Mouse (Mus musculus): Measurements from ENCODE around the gene Duoxa1. TPM values are rescaled to one million over a fixed set of nuclear protein-coding genes. Genes with fewer than 3 reads are reported as not detected.
"Not testable (repeated sequence)": the region's sequence is repeated elsewhere in the genome, so short reads cannot be mapped to it uniquely, and the experiment has no call there.

The Duoxa1 gene
- total RNA-seq, 2 experiments from 2014 or later = 0.21 to 0.39 TPM

DNA sequence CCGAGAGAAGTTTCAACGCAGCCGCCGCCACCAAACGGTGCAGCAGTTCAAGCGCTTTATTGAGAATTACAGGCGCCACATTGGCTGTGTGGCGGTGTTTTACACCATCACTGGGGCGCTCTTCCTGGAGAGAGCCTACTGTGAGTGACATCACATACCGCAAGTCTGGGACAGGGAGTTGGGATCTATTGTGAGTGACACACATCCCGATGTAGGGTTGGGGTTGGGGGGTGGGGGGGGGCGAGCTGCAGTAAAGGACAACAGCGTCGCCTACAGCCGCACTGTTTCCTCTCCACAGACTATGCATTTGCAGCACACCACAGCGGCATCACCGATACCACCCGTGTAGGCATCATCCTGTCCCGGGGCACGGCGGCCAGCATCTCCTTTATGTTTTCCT, 23.8 kb upstream of the Duoxa1 start:
- no peak for DNase-seq (ENCODE audit: extremely low spot score in 1 of 2, low spot score in 2 of 2)
- intact Hi-C loops (cut with DNase I) = no loop called here

DNA sequence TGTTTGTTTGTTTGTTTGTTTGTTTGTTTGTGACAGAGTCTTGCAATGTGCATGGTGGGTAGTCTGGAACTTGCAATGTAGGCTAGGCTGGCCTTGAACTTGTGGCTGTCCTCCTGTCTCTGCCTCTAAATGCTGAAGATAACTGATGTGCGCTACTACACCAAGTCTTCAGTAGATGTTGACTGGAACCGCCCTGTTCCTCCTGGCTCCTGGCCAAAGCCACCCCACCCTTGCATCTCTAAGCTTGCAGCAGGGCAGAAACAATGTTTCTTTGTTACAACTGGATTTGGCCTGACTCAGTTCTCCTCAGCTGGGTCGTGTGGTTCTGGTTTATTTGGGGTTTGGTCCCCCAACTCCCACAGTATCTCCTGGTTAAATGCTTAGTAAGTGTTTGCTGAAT, 20.6 kb upstream of the Duoxa1 start:
- intact Hi-C loops (cut with DNase I) = no loop called here
- peak in 1 of 2 experiments; percentile 51 for DNase-seq (ENCODE audit: extremely low spot score in 1 of 2, low spot score in 2 of 2)

DNA sequence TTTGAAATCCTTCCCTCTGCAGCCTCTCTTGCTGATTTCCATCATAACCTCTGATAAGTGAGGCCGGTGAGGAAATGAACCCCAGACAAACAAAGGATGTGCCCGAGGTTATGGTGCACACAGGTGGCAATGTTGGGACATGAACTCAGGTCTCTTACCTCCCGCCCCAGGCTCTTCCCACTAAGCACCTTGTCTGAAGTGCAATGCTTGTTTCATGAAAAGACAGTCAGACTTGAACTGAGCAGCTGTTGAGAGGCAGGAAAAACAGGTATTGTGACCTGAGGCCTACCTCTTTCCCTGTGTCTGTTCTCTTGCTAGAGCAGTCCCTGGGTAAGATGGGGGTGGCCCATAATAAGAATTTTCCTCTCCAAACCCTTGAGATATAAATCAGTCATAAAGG, 18.7 kb upstream of the Duoxa1 start:
- intact Hi-C loops (cut with DNase I) = no loop called here
- DNase-seq (ENCODE audit: extremely low spot score in 1 of 2, low spot score in 2 of 2) = no peak

DNA sequence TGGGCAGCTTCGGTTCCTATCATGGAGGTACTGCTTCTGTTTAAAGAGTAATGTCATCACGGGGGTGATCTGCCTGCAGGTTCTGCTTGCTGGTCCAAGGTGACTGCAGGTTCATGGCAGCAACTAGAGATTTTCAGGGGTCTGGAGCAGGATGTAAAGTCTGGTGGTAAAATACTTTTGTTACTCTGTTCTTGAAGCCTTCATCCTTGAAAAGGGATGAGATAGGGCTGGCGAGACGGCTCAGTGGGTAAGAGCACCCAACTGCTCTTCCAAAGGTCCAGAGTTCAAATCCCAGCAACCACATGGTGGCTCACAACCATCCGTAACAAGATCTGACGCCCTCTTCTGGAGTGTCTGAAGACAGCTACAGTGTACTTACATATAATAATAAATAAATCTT, 16.8 kb upstream of the Duoxa1 start:
- DNase-seq (ENCODE audit: extremely low spot score in 1 of 2, low spot score in 2 of 2); intact Hi-C loops (cut with DNase I): not testable (repeated sequence)

DNA sequence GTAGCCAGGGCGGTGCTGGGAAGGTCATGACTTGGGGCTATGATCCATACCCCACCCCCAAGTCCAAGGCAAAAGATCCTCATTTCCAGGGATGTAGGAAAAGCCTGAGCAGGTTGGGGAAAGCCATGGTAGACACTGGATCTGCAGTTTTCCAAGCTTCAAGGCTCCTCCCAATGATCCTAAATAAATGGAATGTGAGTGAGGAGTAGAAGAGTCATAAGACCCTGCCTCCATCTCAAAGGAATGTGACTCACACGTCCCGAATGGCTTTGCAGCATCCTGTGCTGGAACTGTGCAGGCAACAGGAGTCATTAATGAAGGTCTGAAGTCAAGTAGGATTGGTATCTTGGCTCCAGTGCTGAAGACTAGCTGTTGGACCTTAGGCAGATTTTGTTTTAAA, 14.5 kb upstream of the Duoxa1 start:
- intact Hi-C loops (cut with DNase I) = no loop called here
- no peak for DNase-seq (ENCODE audit: extremely low spot score in 1 of 2, low spot score in 2 of 2)

DNA sequence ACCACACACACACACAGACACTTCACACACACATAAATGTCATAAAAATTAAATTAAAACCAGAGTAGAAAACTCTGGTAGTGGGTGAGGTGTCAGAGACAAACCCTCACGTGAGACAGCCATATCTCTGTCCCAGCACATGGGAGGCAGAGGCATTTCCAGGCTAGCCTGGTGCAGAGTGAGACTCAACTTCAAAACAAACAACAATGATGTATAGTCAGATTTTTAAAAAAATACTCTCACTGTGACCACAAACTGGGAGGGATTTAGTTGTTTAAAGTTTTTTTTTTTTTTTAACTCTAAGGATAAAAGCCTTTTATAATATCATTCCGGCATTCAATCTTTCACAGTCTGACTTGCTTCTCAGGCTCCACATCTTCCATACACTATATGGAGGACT, 11.8 kb upstream of the Duoxa1 start:
- intact Hi-C loops (cut with DNase I) = no loop called here
- DNase-seq (ENCODE audit: extremely low spot score in 1 of 2, low spot score in 2 of 2) = no peak

DNA sequence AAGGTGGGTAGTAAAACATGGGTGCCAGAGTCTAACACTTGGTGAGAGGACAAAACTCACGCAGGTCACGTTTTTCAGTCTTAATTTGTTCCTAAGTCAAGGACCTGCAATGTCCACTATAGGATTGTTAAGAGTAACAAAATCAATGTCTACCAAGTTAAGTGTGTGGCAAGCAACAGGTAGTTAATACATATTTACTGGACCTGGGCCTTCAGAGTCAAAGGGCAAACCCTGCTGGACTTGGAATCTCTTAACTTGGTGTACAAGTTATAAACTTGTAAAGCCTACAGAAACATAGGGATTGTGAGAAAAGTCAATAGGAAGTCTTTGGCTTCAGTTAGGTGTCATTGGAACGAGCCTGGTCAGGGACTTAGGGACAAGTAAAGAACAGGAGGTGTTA, 11.1 kb upstream of the Duoxa1 start:
- DNase-seq (ENCODE audit: extremely low spot score in 1 of 2, low spot score in 2 of 2) = no peak
- intact Hi-C loops (cut with DNase I) = no loop called here

DNA sequence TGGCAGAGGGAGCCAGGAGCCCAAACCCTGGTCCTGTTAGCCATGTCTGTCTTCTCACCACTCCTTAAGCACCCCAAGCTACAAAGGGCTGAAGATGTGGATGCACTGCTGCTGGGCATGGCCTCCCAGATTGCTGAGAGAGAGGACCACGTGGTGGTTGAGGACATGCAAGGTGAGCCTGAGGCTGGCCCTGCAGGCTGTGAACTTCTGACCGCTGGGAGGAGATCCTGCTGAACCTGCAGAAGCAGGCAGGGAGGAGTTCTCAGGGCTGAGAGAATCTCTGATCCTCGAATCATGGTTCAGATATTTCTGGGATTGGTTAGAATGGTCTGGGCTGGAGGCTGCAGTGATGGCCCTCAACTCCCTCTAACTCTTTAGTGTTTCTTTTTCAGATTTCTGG, 10.4 kb upstream of the Duoxa1 start:
- intact Hi-C loops (cut with DNase I) = no loop called here
- no peak for DNase-seq (ENCODE audit: extremely low spot score in 1 of 2, low spot score in 2 of 2)

DNA sequence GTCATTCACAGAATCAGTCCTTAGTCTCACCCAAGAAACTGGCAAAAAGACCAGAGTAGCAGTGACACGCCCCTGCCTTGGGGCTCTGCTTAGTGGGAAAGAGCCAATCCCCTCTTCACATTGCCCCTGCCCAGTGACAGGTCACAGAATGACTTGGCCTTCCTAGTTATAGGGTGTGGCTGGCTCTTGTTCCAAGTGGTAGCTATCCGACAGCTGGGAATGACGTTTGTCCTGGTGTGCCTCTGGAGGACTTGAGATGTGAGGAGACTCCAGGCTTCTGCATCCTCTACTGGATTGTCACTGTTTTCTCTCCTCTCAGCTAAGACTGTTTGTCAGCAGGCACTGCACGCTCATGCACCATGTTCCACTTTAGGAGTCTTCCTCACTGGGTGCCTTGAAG, 3.9 kb upstream of the Duoxa1 start:
- no peak for DNase-seq (ENCODE audit: extremely low spot score in 1 of 2, low spot score in 2 of 2)
- intact Hi-C loops (cut with DNase I) = no loop called here

DNA sequence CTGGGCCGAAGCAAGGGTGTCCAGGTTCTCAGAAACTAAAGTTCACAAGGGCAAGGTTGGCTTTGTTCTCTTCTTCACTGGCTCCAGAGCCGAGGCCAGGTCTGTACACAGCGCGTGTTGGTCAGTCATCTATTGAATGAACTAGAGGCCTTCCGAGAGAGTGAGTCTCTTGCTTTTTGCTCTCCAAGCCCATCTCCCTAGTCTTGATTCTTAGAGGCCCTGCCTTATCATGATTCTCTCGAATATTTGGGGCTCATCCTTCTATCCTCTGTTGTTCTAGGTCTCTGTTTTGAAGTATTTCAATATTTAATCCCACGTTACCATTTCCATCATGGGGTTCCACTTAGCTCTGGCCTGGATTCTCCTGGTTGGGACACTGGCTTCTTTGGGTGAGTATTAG, 1.8 kb upstream of the Duoxa1 start, which contains the start of gene Duox1:
Gene Duox1, plus strand, starts transcription at position 301 of the 400 bp plus-strand sequence.
- intact Hi-C loops (cut with DNase I) = no loop called here
- no peak for DNase-seq (ENCODE audit: extremely low spot score in 1 of 2, low spot score in 2 of 2)

DNA sequence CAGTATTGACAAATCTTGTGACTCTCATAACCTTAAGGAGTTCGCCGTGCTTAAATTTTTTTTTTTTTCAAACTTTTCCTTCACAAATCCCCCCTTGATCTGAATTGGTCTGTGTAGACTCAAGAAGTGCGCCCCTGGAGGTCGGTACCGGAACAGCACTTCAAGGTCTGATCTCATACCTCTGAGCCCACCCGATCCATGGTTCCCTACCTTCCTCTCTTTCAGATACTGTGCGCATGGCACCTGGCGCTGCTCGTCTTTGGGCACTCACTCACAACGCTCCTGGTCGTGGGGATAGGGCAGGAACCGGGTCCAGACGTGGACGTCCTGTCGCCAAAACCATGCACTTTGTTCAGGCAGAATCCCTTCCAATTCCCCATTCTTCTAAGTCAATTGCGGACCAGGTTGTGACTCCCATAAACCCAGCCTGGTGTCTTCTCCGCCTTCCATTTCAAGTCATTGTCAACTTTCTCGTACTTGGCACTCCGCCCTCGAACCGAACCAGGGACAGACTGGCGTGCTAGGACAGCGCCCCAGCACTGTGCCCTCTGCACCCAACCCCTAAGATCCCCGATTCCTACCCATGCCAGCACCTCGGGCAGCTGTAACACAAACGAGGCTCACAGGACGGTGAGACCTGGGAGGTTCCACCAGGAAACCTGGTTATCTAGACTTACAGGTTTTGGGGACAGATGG, 660 bp downstream of the Duoxa1 start:
- intact Hi-C loops (cut with DNase I) = no loop called here
- peak in 1 of 2 experiments; percentile 72 for DNase-seq (ENCODE audit: extremely low spot score in 1 of 2, low spot score in 2 of 2)

DNA sequence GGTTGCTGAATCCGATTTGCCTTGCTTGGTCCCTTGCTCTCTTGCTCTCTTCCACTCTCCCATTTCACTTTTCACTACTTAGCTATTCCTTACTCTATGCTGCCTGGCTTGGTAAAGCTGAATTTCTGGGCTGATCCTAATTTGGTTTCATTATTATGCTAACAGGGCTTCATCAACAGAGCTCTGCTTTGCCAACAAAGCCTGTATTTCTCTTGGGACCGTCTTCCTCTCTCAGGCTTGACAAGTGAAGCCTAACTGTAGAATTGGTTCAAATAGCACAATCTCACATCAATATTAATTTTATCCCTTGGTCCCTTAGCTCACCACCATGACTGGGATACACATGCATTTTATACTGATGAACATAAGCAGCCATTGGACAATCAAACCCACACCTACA, 2.0 kb downstream of the Duoxa1 start:
- intact Hi-C loops (cut with DNase I) = no loop called here

DNA sequence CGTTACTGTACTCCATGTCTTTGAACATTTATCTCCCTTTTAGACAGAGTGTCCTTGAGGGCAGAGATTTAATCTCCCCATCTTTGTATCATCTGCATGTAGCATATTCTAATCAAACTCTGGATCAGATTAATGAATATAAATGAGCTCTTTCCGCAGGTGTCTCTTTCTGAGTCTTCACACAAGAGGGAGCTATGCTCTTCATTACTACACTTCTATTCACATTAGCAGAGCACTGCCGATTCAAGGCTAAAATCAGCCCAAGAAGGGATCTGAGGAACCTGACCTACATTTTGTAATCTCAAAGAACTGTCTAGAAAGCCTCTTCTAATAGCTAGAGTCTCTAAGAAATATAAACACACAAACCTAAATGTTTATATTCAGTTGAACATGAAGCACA, 3.9 kb downstream of the Duoxa1 start:
- no peak for DNase-seq (ENCODE audit: extremely low spot score in 1 of 2, low spot score in 2 of 2)
- intact Hi-C loops (cut with DNase I) = loop anchor here (10.0 kb wide), 1 partner anchor 245 kb away; no protein-coding TSS in a partner anchor

More for the DNA sequence above, 2.0 kb downstream of the Duoxa1 start:
- no peak for DNase-seq (ENCODE audit: extremely low spot score in 1 of 2, low spot score in 2 of 2)

DNA sequence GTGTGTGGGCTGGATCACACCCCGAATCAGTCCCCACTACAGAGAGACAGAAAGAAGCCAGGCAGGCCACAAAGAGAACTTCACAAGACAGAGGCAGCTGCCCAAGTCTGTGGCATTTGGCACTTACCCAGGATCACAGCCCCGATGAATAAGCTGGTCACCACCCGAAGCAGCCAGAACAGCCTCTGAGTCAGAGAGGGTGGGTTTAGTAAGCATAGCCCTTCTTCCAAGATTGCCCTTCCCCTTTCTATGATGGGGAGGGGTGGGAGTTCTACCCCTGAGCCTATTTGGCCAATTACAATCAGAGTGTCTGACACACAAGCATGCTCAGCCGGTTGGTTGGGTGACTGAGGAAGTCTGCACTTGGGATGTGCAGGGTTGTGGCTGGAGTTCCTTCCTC, 7.3 kb downstream of the Duoxa1 start:
- intact Hi-C loops (cut with DNase I) = loop anchor here (10.0 kb wide), 1 partner anchor 249 kb away; no protein-coding TSS in a partner anchor
- DNase-seq (ENCODE audit: extremely low spot score in 1 of 2, low spot score in 2 of 2) = peak; percentile 36 to 51

DNA sequence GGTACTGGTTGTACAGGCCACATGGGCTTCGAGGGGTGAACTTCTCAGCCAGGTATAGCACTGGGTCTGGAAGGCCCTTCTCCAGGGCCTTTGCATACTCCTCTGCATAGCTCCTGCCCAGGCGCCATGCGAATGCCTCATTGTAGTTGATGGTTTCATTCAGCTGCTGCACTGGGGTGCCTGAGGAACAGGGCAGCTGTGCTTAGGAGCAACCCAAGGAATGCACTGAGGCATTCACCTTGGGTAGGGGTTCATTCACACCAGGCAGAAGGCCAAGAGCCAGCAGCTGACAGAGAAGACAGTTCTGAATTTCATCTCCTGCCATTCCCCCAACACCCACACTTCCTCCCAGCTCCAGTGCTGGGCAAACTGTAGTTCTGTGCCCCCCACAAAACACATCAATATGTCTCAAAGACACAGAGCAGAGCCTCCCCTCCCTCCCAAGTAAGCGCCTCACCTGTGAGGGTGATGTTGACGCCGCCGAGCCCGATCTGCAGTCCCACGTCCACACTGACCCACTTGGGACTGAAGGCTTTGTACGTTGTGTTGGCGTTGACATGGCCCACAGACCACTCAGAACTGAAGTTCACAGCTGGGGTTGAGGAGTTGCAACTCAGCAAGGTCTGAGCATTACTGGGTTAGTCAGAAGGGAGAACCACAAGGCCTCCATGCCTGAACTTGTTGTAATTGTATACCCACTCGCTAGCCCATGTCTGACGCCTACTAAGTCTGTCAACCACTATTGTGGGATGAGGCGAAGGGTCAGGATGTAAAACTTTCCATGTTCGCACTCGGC, 8.2 kb downstream of the Duoxa1 start:
- DNase-seq (ENCODE audit: extremely low spot score in 1 of 2, low spot score in 2 of 2) = no peak
- intact Hi-C loops (cut with DNase I) = loop anchor here (10.0 kb wide), 1 partner anchor 250 kb away; no protein-coding TSS in a partner anchor

DNA sequence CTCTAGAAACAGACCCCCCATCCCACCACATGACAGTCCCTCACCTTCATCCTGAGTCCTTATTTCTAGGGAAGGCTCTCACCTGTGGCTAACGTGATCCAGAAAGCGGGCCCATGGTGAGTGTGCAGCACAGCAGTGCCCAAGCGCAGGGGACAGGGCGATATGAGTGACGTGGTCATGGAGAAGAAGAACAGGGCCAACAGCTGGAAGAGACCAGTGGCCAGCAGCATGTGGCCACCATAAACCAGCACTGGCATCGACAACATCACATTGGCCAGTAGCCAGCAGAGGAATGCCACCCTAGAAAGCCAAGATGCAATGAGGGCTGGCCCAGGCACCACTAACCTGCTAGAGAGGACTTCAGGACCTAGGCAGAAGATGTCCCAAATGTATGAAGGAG, 9.0 kb downstream of the Duoxa1 start:
- intact Hi-C loops (cut with DNase I) = loop anchor here (5.0 to 10.0 kb wide), 2 partner anchors 112 to 250 kb away; no protein-coding TSS in a partner anchor
- DNase-seq (ENCODE audit: extremely low spot score in 1 of 2, low spot score in 2 of 2) = no peak

DNA sequence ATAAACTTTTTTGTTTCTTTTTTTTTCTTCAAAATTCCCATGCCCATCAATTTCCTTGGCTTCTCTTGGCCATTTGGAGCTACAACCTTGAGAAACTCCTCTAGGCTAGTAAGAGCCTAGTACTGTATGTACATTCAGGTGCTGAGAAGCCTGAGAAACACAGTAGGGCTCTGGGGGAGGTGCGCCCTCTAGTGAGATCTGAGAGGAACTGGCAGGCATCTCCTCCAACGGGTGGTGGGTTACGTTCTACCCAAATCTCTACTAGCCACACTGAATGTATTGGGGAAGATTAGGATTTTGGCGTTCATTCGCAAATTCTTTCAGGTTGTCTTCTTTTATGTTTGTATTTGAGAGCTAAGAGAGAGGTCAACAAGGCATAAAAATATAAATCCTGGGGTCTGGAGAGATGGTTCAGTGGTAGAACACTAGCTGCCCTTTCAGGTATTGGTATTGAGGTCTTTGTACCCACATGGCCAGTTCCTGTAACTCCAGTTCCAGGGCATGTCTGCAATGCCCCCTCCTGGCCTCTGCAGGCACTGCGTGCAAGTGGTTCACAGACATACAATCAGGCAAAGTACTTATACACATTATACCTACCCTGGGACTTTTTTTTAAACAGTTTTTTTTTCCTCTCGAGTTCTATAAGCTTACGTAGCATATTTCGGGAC, 10.8 kb downstream of the Duoxa1 start:
- intact Hi-C loops (cut with DNase I) = loop anchor here (5.0 to 10.0 kb wide), 2 partner anchors 110 to 252 kb away; no protein-coding TSS in a partner anchor
- peak; percentile 51 to 67 for DNase-seq (ENCODE audit: extremely low spot score in 1 of 2, low spot score in 2 of 2)

DNA sequence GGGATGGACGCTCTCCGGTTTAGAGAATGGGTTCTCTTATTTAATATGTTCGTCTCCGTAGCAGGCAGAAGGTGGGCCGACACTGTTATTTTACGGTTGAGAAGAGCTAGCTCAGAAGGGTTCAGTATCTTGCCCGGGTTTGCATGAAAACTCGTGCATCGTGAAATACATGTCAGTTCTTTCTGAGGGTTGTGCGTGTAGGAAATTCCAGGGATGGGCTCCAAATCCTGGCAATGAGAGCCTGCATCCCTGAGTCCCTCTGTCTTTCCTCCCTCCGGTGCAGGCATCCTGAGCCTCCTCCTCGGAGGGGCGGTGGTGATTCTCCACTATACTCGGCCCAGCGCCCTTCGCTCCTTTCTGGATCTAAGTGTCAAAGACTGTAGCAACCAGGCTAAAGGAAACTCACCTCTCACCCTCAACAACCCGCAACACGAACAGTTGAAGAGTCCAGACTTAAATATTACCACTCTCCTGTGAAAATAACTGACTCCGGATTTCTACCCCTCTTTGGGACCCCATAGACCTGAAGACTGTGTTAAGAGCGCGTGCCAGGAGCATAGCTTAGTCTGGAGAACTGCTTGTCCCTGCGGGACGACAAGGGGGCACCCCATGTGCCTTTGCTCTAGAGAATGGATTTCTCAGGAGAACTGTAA, 11.5 kb downstream of the Duoxa1 start:
- intact Hi-C loops (cut with DNase I) = loop anchor here (5.0 to 10.0 kb wide), 2 partner anchors 110 to 253 kb away; no protein-coding TSS in a partner anchor
- no peak for DNase-seq (ENCODE audit: extremely low spot score in 1 of 2, low spot score in 2 of 2)

Data from left cerebral cortex, postnatal 10 days (tissue).